In the genomic region with DNA sequence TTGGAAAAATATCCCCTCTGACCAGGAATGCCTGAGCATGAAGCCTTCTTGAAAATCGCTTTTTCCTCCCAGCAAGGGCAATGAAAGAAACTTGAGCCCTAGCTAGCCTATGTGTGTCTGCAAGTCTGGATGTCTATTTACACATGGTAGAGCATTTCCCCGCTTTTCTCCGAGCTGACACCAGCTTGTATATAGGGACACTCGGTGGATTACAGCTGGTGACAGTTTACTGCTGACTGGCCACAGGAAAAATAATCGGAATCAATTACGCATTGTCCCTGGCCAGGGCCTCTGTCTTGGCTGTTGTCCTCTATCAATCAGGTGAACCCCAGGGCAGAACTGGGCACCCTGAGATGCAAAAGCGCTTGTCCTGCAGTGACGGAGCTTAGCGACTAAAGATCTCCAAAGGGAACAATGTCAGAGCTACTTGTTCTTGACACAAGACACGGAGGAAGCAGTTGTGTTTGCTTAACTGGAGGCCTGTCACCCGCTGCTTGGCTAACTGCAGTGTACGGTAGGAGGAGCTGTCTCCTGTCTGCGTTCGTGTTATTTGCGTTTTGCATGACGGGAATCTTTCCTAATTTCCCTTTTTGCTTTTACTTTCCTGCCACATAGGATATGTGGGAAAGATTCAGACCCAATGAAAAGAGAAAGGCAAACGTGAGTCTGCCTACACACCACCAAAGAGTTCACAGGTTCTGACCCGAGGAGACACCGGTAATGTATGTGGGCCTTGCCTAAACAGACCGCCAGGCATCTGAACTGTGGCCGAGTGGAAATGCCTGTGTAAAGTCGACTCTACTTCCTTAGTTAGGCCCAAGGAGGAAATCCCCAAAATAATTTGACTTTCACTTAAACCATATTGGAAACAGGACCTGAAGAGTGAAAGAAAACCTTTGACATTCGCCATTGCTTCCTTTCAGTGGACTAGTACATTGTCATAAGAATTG, we compare ENCODE assay signal across 8 mouse cellular contexts. TPM values are rescaled to one million over a fixed set of nuclear protein-coding genes. Genes with fewer than 3 reads are reported as not detected.
A peak's percentile ranks its signal among the peaks of the same experiment; 100 is the strongest.
DNase-seq lines count a peak whose midpoint lies in the region; ATAC-seq and TF ChIP-seq lines count a peak whose summit lies in the region.

No protein-coding gene starts in this region.

- DNase-seq in forebrain, embryonic 10.5 days (ENCODE audit: extremely low spot score, low spot score) = no peak
- peak; percentile 77 for DNase-seq in embryo, embryonic 11 days
- DNase-seq in kidney, postnatal 0 days (ENCODE audit: low spot score) = peak; percentile 94
- peak; percentile 68 for DNase-seq in lung, postnatal 14 days
- DNase-seq in right cerebral cortex, adult 2 months (ENCODE audit: low spot score in 2 of 2) = no peak

- TF ChIP-seq CTCF in kidney, postnatal 0 days (IDR thresholded peaks at IDR 0.05; ENCODE audit: low read depth) = peak; percentile 80
- TF ChIP-seq CTCF in small intestine, adult 2 months (IDR thresholded peaks at IDR 0.05; ENCODE audit: extremely low read depth, insufficient read length, insufficient replicate concordance, low read depth, low read length) = peak; percentile 45; the same call in 1 of the 2 replicates

- H3K36me3 ChIP-seq in forebrain, embryonic 10.5 days (replicated peaks) = no peaks in the 10 kb centered on the region
- no peaks in the 10 kb centered on the region for H3K36me3 ChIP-seq in forebrain, embryonic 15.5 days
- no peaks in the 10 kb centered on the region for H3K36me3 ChIP-seq in heart, embryonic 15.5 days
- H3K36me3 ChIP-seq in kidney, postnatal 0 days (ENCODE audit: insufficient read depth, low read length) = no peaks in the 10 kb centered on the region
- no peaks in the 10 kb centered on the region for H3K36me3 ChIP-seq in small intestine, adult 2 months (ENCODE audit: control insufficient read depth, insufficient read depth, low read length)

- peaks cover 64% of the 10 kb centered on the region for H3K4me1 ChIP-seq in forebrain, embryonic 10.5 days
- peaks cover 17% of the 10 kb centered on the region for H3K4me1 ChIP-seq in forebrain, embryonic 15.5 days
- peaks cover 33% of the 10 kb centered on the region for H3K4me1 ChIP-seq in heart, embryonic 15.5 days (replicated peaks)
- peaks cover 15% of the 10 kb centered on the region for H3K4me1 ChIP-seq in kidney, postnatal 0 days (replicated peaks; ENCODE audit: insufficient read depth, low read length)
- H3K4me1 ChIP-seq in small intestine, adult 2 months (ENCODE audit: control insufficient read depth, insufficient read depth, insufficient read length, low read length) = no peaks in the 10 kb centered on the region; the same call in 1 of the 2 replicates

- ATAC-seq in forebrain, embryonic 15.5 days (replicated peaks) = no peak; the same call in 1 of the 2 replicates
- peak; percentile 61; the same call in 1 of the 2 replicates for ATAC-seq in heart, embryonic 15.5 days (replicated peaks; ENCODE audit: insufficient number of reproducible peaks, insufficient read depth, low FRiP score, low read depth)
- peak; percentile 58 for ATAC-seq in kidney, postnatal 0 days (replicated peaks; ENCODE audit: low FRiP score, low read depth)

- H3K9ac ChIP-seq in forebrain, embryonic 15.5 days (replicated peaks) = no peak overlapping the region
- H3K9ac ChIP-seq in heart, embryonic 15.5 days = peak overlapping the region; percentile 36; the same call in 1 of the 2 replicates
- peak overlapping the region; percentile 37; the same call in 1 of the 2 replicates for H3K9ac ChIP-seq in kidney, postnatal 0 days (ENCODE audit: low read depth, low read length)

- WGBS in forebrain, embryonic 10.5 days = 63% methylated on average over 23 of the region's 23 CpGs
- 60% methylated on average over 23 of the region's 23 CpGs for WGBS in forebrain, embryonic 15.5 days
- 50% methylated on average over 23 of the region's 23 CpGs for WGBS in heart, embryonic 15.5 days
- 18% methylated on average over 23 of the region's 23 CpGs for WGBS in kidney, postnatal 0 days
- 32% methylated on average over 23 of the region's 23 CpGs for WGBS in small intestine, adult 2 months

- H3K9me3 ChIP-seq in forebrain, embryonic 10.5 days = no peaks in the 10 kb centered on the region
- H3K9me3 ChIP-seq in forebrain, embryonic 15.5 days = no peaks in the 10 kb centered on the region
- no peaks in the 10 kb centered on the region for H3K9me3 ChIP-seq in heart, embryonic 15.5 days (replicated peaks)
- no peaks in the 10 kb centered on the region for H3K9me3 ChIP-seq in kidney, postnatal 0 days (replicated peaks; ENCODE audit: low read length)

- H3K27ac ChIP-seq in forebrain, embryonic 10.5 days = peak overlapping the region; percentile 77
- H3K27ac ChIP-seq in forebrain, embryonic 15.5 days (replicated peaks) = no peak overlapping the region
- peak overlapping the region; percentile 68 for H3K27ac ChIP-seq in heart, embryonic 15.5 days
- H3K27ac ChIP-seq in kidney, postnatal 0 days = peak overlapping the region; percentile 79
- H3K27ac ChIP-seq in small intestine, adult 2 months (ENCODE audit: insufficient read depth, low read depth, low read length) = peak overlapping the region; percentile 44

- H3K27me3 ChIP-seq in forebrain, embryonic 10.5 days (ENCODE audit: poor library complexity, severe bottlenecking) = no peaks in the 10 kb centered on the region
- no peaks in the 10 kb centered on the region for H3K27me3 ChIP-seq in forebrain, embryonic 15.5 days
- no peaks in the 10 kb centered on the region for H3K27me3 ChIP-seq in heart, embryonic 15.5 days
- no peaks in the 10 kb centered on the region for H3K27me3 ChIP-seq in kidney, postnatal 0 days (ENCODE audit: insufficient read depth, low read length)
- H3K27me3 ChIP-seq in small intestine, adult 2 months (ENCODE audit: control insufficient read depth, insufficient read depth, low read length) = no peaks in the 10 kb centered on the region

- H3K4me2 ChIP-seq in forebrain, embryonic 15.5 days (replicated peaks) = no peak overlapping the region
- H3K4me2 ChIP-seq in heart, embryonic 15.5 days = peak overlapping the region; percentile 27
- peak overlapping the region; percentile 44 for H3K4me2 ChIP-seq in kidney, postnatal 0 days (ENCODE audit: low read length)

- H3K4me3 ChIP-seq in forebrain, embryonic 10.5 days = no peak overlapping the region; the same call in 1 of the 2 replicates
- no peak overlapping the region for H3K4me3 ChIP-seq in forebrain, embryonic 15.5 days
- no peak overlapping the region for H3K4me3 ChIP-seq in heart, embryonic 15.5 days
- peak overlapping the region; percentile 8; the same call in 1 of the 2 replicates for H3K4me3 ChIP-seq in kidney, postnatal 0 days (replicated peaks; ENCODE audit: low read depth, low read length)
- H3K4me3 ChIP-seq in small intestine, adult 2 months (ENCODE audit: low read depth, low read length) = peak overlapping the region; percentile 37

- no peak for TF ChIP-seq POLR2A in small intestine, adult 2 months (IDR thresholded peaks at IDR 0.05; ENCODE audit: low read depth, low read length)

RNA-seq across cellular contexts. Expression of a gene that starts 25.7 kb away (rescaled TPM):
- polyA plus RNA-seq in forebrain, embryonic 10.5 days (2016; fragmentation: Nextera tagmentation; extraction: Ambion mirVana) = not detected in 2 replicates
- 0.17 TPM in 1 of 2 replicates, not detected in the other for polyA plus RNA-seq in forebrain, embryonic 15.5 days (2015; fragmentation: Nextera tagmentation; extraction: Ambion mirVana)
- polyA plus RNA-seq in heart, embryonic 15.5 days (2015; fragmentation: Nextera tagmentation; extraction: Ambion mirVana) = not detected in 2 replicates
- polyA plus RNA-seq in kidney, postnatal 0 days (2015; fragmentation: Nextera tagmentation; extraction: Ambion mirVana) = not detected in 2 replicates
- not detected in 2 replicates for polyA plus RNA-seq in small intestine, adult 2 months (2012; rRNA removed)

RNA-seq across cellular contexts. Expression of a gene that starts 36.1 kb away (rescaled TPM):
- 21.0 and 25.0 TPM in 2 replicates for polyA plus RNA-seq in forebrain, embryonic 10.5 days (2016; fragmentation: Nextera tagmentation; extraction: Ambion mirVana)
- polyA plus RNA-seq in forebrain, embryonic 15.5 days (2015; fragmentation: Nextera tagmentation; extraction: Ambion mirVana) = 32.7 and 33.3 TPM in 2 replicates
- polyA plus RNA-seq in heart, embryonic 15.5 days (2015; fragmentation: Nextera tagmentation; extraction: Ambion mirVana) = 25.4 and 29.3 TPM in 2 replicates
- 41.4 and 43.7 TPM in 2 replicates for polyA plus RNA-seq in kidney, postnatal 0 days (2015; fragmentation: Nextera tagmentation; extraction: Ambion mirVana)
- 10.6 and 23.5 TPM in 2 replicates for polyA plus RNA-seq in small intestine, adult 2 months (2012; rRNA removed)

Comparison
In these comparisons a context has a peak if more than half of its experiments do, and no peak if none do; other contexts are left out.
1. DNase-seq: peak in embryo, embryonic 11 days (single experiment), kidney, postnatal 0 days (single experiment) and lung, postnatal 14 days (single experiment); none in forebrain, embryonic 10.5 days (single experiment) and right cerebral cortex, adult 2 months (0 of 2).
2. H3K4me3 ChIP-seq: peak in kidney, postnatal 0 days (single experiment) and small intestine, adult 2 months (single experiment); none in forebrain, embryonic 10.5 days (single experiment), forebrain, embryonic 15.5 days (single experiment) and heart, embryonic 15.5 days (single experiment).